Mouse (Mus musculus): ENCODE data around the gene Gpd1. TPM values are rescaled to one million over a fixed set of nuclear protein-coding genes. Genes with fewer than 3 reads are reported as not detected.

The Gpd1 gene
- 0.22 to 1.3 TPM (median 0.44 TPM) in 4 replicates for total RNA-seq (2023; ENCODE audit: inconsistent age)

GRCm38 (mm10) chr15:99717386-99718334 is at the start of gene Gpd1:
Gene Gpd1 (plus strand): TSS chr15:99717515.

GRCm38 (mm10) chr15:99670154-99670821 is 47.0 kb upstream of the Gpd1 start, which contains the start of gene Asic1:
Gene Asic1 (plus strand): TSS chr15:99670368.

GRCm38 (mm10) chr15:99701999-99702900 is 15.1 kb upstream of the Gpd1 start, which contains the start of gene Smarcd1:
Gene Smarcd1 (plus strand): TSS chr15:99702129.

GRCm38 (mm10) chr15:99705440-99706048 is 11.8 kb upstream of the Gpd1 start, which contains the start of gene Gm17349:
Gene Gm17349 (minus strand): TSS chr15:99705490.

GRCm38 (mm10) chr15:99725341-99726155 is 8.2 kb downstream of the Gpd1 start, which contains the start of gene Cox14:
Gene Cox14 (plus strand): TSS chr15:99725618.

GRCm38 (mm10) chr15:99772881-99772924 is 55.4 kb downstream of the Gpd1 start, which contains the start of gene Cers5:
Gene Cers5 (minus strand): TSS chr15:99772885.

Other genes with a start within 250 kb of the Gpd1 start
- 5.0 to 8.5 TPM (median 7.6 TPM) in 4 replicates for gene Bcdin3d, start 242.8 kb upstream of the Gpd1 start, total RNA-seq (2023; ENCODE audit: inconsistent age)
- gene Faim2, start 189.3 kb upstream of the Gpd1 start, total RNA-seq (2023; ENCODE audit: inconsistent age) = not detected in 4 replicates
- not detected in 4 replicates for gene Aqp2, start 138.5 kb upstream of the Gpd1 start, total RNA-seq (2023; ENCODE audit: inconsistent age)
- not detected in 4 replicates for gene Aqp5, start 126.7 kb upstream of the Gpd1 start, total RNA-seq (2023; ENCODE audit: inconsistent age)
- gene Aqp6, start 116.1 kb upstream of the Gpd1 start, total RNA-seq (2023; ENCODE audit: inconsistent age) = not detected in 4 replicates
- 7.3 to 11.3 TPM (median 9.6 TPM) in 4 replicates for gene Racgap1, start 65.9 kb upstream of the Gpd1 start, total RNA-seq (2023; ENCODE audit: inconsistent age)
- gene Asic1, start 47.1 kb upstream of the Gpd1 start, total RNA-seq (2023; ENCODE audit: inconsistent age) = 0.42 to 0.60 TPM (median 0.51 TPM) in 4 replicates
- gene Smarcd1, start 15.4 kb upstream of the Gpd1 start, total RNA-seq (2023; ENCODE audit: inconsistent age) = 55.6 to 74.4 TPM (median 65.8 TPM) in 4 replicates
- 4.0 to 8.8 TPM (median 5.3 TPM) in 4 replicates for gene Gm17349, start 12.0 kb upstream of the Gpd1 start, total RNA-seq (2023; ENCODE audit: inconsistent age)
- 42.7 to 52.1 TPM (median 49.8 TPM) in 4 replicates for gene Cox14, start 8.1 kb downstream of the Gpd1 start, total RNA-seq (2023; ENCODE audit: inconsistent age)
- gene Cers5, start 55.4 kb downstream of the Gpd1 start, total RNA-seq (2023; ENCODE audit: inconsistent age) = 45.6 to 59.0 TPM (median 49.2 TPM) in 4 replicates
- gene Lima1, start 157.9 kb downstream of the Gpd1 start, total RNA-seq (2023; ENCODE audit: inconsistent age) = 0.83 to 1.9 TPM (median 1.7 TPM) in 4 replicates
- not detected in 4 replicates for gene Fam186a, start 249.5 kb downstream of the Gpd1 start, total RNA-seq (2023; ENCODE audit: inconsistent age)